Mouse (Mus musculus) lung, adult 2 months (tissue): ENCODE measurements around the gene Mettl23. TPM values are rescaled to one million over a fixed set of nuclear protein-coding genes. Genes with fewer than 3 reads are reported as not detected.

Experiments used
- DNase-seq: peaks from one replicate; pipeline ENCODE4 v3.0.0; 2022
- H3K4me1 ChIP-seq: fragments of 200-500 bp; 2 replicates; pipeline ENCODE4 v1.6.1; 2011; ENCODE audit warnings: low read length; ENCODE audit not compliant: control insufficient read depth, insufficient read depth
- H3K4me3 ChIP-seq: fragments of 200-500 bp; replicated peaks from 2 replicates; pipeline ENCODE3; 2011; ENCODE audit warnings: low read depth, mild to moderate bottlenecking, control low read depth, low read length; ENCODE audit errors: extremely low read depth
- CTCF ChIP-seq: fragments of 200-500 bp; IDR thresholded peaks from 2 replicates; pipeline ENCODE4 v1.5.1; 2011; ENCODE audit warnings: mild to moderate bottlenecking, low read length, control low read depth; ENCODE audit not compliant: insufficient read depth
- POLR2A ChIP-seq: fragments of 200-500 bp; IDR thresholded peaks from 2 replicates; pipeline ENCODE4 v1.6.1; 2011; ENCODE audit warnings: low read depth, mild to moderate bottlenecking, control low read depth, low read length, borderline replicate concordance; ENCODE audit errors: extremely low read depth
- WGBS: fragments of 180-500 bp; shearing (Covaris S2); methylation state at CpG from one replicate; pipeline ENCODE4 v1.1.7; 2018; 5-methylcytosine and 5-hydroxymethylcytosine counted together
- polyA plus RNA-seq: library from polyadenylated mRNA; depleted of rRNA; stranded (reverse); fragments of >200 nt; gene quantifications from 2 replicates; pipeline ENCODE4 v1.2.3, GENCODE M21; 2012

Mettl23 gene
- polyA plus RNA-seq, 1 experiment, result 26.2 TPM

DNA sequence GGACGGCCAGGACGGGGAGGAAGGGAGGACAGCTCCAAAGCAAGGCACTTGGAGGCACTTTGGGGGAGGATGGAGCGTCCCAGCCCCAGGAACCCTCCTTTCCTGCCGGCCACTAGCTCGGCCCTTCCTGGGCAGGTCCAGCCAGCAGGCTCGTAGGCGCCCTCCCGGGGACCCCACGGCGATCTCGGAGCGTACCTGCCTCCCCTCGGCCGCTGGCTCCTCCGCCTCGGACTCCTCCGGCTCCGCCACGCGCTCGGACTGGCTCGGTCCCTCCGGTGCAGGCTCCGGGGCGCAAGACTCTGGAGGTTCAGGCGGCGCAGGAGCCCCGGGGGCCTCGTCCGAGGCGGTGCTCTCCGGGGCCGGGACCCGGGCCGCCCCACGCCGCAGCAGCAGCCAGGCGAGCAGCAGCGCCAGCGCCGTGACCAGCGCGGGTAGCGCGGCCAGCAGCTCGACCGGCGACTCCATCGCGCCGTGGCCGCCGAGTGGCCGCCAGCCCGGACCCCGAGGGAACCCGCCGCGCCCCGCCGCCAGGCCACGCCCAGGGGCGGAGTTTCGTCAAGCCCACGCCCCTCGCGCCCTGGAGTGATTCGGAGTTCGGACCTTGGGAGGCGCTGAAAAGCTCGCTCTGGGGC lies 15.4 kb upstream of the Mettl23 start, which contains the start of gene Mxra7:
TSS of gene Mxra7 (minus strand) at position 513 of the 632 bp plus-strand sequence.
- H3K4me3 ChIP-seq, result peak within 1 kb of the TSS; percentile 75
- 1% methylated on average over 69 of the region's 71 CpGs for WGBS

GRCm38 (mm10) chr11:116832172-116832685 lies 10.8 kb upstream of the Mettl23 start:
- DNase-seq, result no peak
- no peak for TF ChIP-seq CTCF
- no peak for TF ChIP-seq POLR2A
- H3K4me3 ChIP-seq, result no peak overlapping the region
- 46% methylated on average over 4 of the region's 4 CpGs for WGBS
- H3K4me1 ChIP-seq, result peaks cover 3% of the 10 kb centered on the region; the same call in 1 of the 2 replicates

More for the DNA sequence above, 15.4 kb upstream of the Mettl23 start, which contains the start of gene Mxra7:
- DNase-seq, result peak; percentile 86
- TF ChIP-seq POLR2A (peak; percentile 69; the same call in 1 of the 2 replicates), CTCF (no peak)
- peaks cover 9% of the 10 kb centered on the region for H3K4me1 ChIP-seq

- DNase-seq, result no peak
- Histone ChIP-seq H3K4me1 (no peaks in the 10 kb centered on the region), H3K4me3 (no peak overlapping the region)
- 79% methylated on average over 1 of the region's 1 CpGs for WGBS
- no peak for TF ChIP-seq POLR2A
These were observed 8.1 kb upstream of the Mettl23 start for GRCm38 (mm10) chr11:116834954-116835353.

GRCm38 (mm10) chr11:116836283-116836682 lies 6.8 kb upstream of the Mettl23 start:
- Histone ChIP-seq H3K4me3 (no peak overlapping the region), H3K4me1 (no peaks in the 10 kb centered on the region)
- WGBS, result 80% methylated on average over 4 of the region's 4 CpGs
- DNase-seq, result no peak
- TF ChIP-seq POLR2A (no peak), CTCF (no peak)

- TF ChIP-seq CTCF (no peak), POLR2A (no peak)
- Histone ChIP-seq H3K4me3 (no peak overlapping the region), H3K4me1 (peaks cover 4% of the 10 kb centered on the region; the same call in 1 of the 2 replicates)
- DNase-seq, result no peak
- WGBS, result 88% methylated on average over 10 of the region's 10 CpGs
These were observed 5.6 kb upstream of the Mettl23 start for GRCm38 (mm10) chr11:116837441-116837840.

DNA sequence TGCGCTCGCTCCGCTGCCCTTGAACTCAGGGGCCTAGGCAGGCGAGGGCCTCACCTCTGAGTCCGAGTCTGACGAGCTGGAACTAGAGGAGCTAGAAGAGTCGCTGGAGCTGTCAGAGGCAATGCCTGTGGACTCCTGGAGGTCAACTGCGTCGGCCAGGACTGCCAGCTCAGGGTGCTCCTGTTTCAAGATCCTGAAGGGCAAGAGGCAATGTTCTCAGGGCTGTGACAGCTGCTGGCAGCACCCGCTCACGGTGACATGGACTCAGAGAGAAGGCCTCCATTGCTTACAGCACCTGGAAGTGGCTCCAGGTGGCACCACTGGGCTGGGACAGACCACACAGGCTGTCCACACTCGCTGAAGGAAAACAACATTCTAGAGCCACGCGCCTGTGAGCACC lies 4.1 kb upstream of the Mettl23 start:
- Histone ChIP-seq H3K4me3 (no peak overlapping the region), H3K4me1 (peaks cover 4% of the 10 kb centered on the region; the same call in 1 of the 2 replicates)
- no peak for DNase-seq
- 82% methylated on average over 14 of the region's 14 CpGs for WGBS
- TF ChIP-seq CTCF (no peak), POLR2A (no peak)

- WGBS, result 83% methylated on average over 7 of the region's 7 CpGs
- no peak for TF ChIP-seq CTCF
- TF ChIP-seq POLR2A, result no peak
- H3K4me3 ChIP-seq, result no peak overlapping the region
- no peak for DNase-seq
- peaks cover 6% of the 10 kb centered on the region; the same call in 1 of the 2 replicates for H3K4me1 ChIP-seq
These were observed 3.5 kb upstream of the Mettl23 start for GRCm38 (mm10) chr11:116839601-116840000.

GRCm38 (mm10) chr11:116840748-116841147 lies 2.3 kb upstream of the Mettl23 start:
- WGBS, result 75% methylated on average over 4 of the region's 4 CpGs
- H3K4me3 ChIP-seq, result no peak overlapping the region
- no peak for DNase-seq

DNA sequence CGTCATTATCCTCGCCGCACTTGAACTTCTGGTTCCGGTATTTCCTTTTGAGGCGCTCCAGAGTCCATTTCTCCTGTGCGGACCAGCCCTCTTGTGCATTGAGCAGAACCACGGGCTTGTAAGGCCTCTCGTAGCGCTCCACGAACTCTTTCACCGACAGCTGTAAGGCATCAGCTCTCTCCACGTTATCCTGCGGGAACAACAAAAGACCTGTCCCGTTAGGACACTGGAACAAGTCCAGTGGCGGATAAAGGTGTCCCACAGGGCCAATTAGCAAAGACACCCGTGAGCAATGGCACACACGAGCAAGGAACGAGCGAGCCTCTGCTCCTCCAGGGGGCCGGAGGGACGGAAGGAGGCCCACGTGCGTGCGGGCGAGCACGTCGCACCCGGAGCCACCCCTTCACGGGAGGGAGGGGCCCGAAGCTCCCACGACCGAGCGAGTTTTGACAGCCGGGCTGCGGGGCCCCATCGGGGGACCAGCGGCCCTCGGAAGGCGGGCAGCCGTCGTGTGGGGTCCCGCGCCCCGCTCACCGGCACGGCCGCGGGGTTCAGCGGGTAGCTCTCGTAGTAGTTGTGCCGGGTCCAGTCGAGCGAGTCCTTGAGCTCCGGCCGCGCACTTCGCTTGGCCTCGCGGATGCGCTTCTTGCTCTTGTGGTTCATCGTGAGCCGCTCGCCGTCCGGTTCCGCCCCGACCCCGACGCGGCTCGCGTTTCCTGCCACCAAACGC lies 382 bp upstream of the Mettl23 start:
- DNase-seq, result no peak
- Histone ChIP-seq H3K4me1 (peaks cover 6% of the 10 kb centered on the region; the same call in 1 of the 2 replicates), H3K4me3 (peak overlapping the region; percentile 88)
- under 1% methylated on average over 73 of the region's 73 CpGs for WGBS
- TF ChIP-seq POLR2A, result peak; percentile 75; the same call in 1 of the 2 replicates
- no peak for TF ChIP-seq CTCF

More at GRCm38 (mm10) chr11:116840748-116841147, 2.3 kb upstream of the Mettl23 start:
- peaks cover 6% of the 10 kb centered on the region; the same call in 1 of the 2 replicates for H3K4me1 ChIP-seq
- TF ChIP-seq POLR2A, result no peak
- no peak for TF ChIP-seq CTCF

DNA sequence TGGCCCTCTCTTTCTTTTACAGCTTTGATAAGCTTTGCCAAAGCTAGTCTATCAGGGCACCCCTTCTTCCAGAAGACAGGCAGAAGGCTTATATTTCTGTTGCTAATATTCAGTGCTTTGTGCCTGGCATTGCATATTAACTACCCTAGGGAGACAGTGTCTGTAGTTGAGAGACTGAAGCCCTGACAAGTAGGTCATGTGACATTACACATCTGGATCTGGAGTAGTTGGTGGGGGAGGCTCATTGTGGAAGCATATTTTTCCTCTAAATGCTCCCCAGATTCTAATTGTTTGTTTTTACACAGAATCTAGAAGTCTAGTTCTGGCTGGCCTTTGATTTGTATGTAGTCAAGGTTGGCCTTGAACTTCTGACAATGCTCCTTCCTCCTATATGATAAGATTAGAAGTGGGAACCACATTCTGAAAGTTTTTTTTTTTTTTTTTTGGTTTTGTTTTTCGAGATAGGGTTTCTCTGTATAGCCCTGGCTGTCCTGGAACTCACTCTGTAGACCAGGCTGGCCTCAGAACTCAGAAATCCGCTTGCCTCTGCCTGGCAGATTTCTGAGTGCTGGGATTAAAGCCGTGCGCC lies 3.6 kb downstream of the Mettl23 start:
- WGBS, result 72% methylated on average over 4 of the region's 4 CpGs
- no peak overlapping the region for H3K4me3 ChIP-seq
- TF ChIP-seq CTCF (no peak), POLR2A (no peak)
- H3K4me1 ChIP-seq, result peaks cover 3% of the 10 kb centered on the region; the same call in 1 of the 2 replicates
- no peak for DNase-seq
